Mouse (Mus musculus) inflammation-experienced regulatory T-cells, adult 16 weeks (primary cell): ENCODE results near the gene Olfr284. TPM values are rescaled to one million over a fixed set of nuclear protein-coding genes. Genes with fewer than 3 reads are reported as not detected.

Experiments used
- polyA plus RNA-seq: library from polyadenylated mRNA; unstranded; fragments of 100-300 nt; shearing (Covaris generic); gene quantifications from one replicate; pipeline ENCODE4 v1.2.1, GENCODE M21; 2017

Gene Olfr284
- polyA plus RNA-seq, result not detected

DNA sequence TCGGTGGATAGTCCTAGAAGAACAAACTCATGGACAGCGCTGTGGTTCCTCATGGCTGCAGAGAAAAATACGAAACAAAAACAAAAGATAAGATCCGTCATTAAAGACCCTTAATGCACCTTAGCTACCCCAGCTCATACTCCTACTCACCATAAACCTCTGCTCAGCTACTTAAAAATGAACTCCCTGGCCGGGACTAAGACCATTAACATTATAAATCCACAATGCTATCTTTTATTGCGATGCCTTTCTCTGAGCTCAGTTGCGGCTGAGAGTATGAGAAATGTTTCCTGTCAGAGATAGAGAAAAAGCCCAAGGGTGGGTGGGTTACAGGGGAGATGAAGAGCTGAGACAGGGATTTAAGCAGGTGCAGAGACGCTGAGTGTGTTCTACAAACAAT, at the start of gene Olfr284:
Gene Olfr284 (minus strand): TSS at position 101 of the 400 bp plus-strand sequence.

GRCm38 (mm10) chr15:98380846-98381245, 40.1 kb upstream of the Olfr284 start, which contains the start of gene Olfr283:
Olfr283 (minus strand) TSS chr15:98380946.

GRCm38 (mm10) chr15:98317177-98317724, 23.5 kb downstream of the Olfr284 start, which contains the start of gene Olfr285:
Olfr285 (minus strand) TSS chr15:98317353.

GRCm38 (mm10) chr15:98295628-98296551, 44.9 kb downstream of the Olfr284 start, which contains the start of gene Zfp641:
Zfp641 (minus strand) TSS chr15:98296161.

Other genes with a start within 250 kb of the Olfr284 start
- 14.7 TPM for gene Pfkm, start 248.4 kb downstream of the Olfr284 start, polyA plus RNA-seq
- 64.3 TPM for gene Senp1, start 247.2 kb downstream of the Olfr284 start, polyA plus RNA-seq
- gene Asb8, start 175.4 kb downstream of the Olfr284 start, polyA plus RNA-seq, result 51.2 TPM
- 0.45 TPM for gene Ccdc184, start 173.8 kb downstream of the Olfr284 start, polyA plus RNA-seq
- gene Olfr288, start 145.4 kb downstream of the Olfr284 start, polyA plus RNA-seq, result not detected
- not detected for gene Gm44579, start 120.0 kb downstream of the Olfr284 start, polyA plus RNA-seq
- not detected for gene Olfr287, start 119.9 kb downstream of the Olfr284 start, polyA plus RNA-seq
- not detected for gene Olfr286, start 106.5 kb downstream of the Olfr284 start, polyA plus RNA-seq
- not detected for gene H1fnt, start 83.7 kb downstream of the Olfr284 start, polyA plus RNA-seq
- gene Zfp641, start 44.8 kb downstream of the Olfr284 start, polyA plus RNA-seq, result not detected
- not detected for gene Olfr285, start 23.6 kb downstream of the Olfr284 start, polyA plus RNA-seq
- not detected for gene Olfr283, start 40.0 kb upstream of the Olfr284 start, polyA plus RNA-seq
- gene Olfr282, start 90.2 kb upstream of the Olfr284 start, polyA plus RNA-seq, result not detected
- gene Olfr281, start 111.6 kb upstream of the Olfr284 start, polyA plus RNA-seq, result not detected
- not detected for gene OR5BS1P, start 128.9 kb upstream of the Olfr284 start, polyA plus RNA-seq
- gene Lalba, start 141.7 kb upstream of the Olfr284 start, polyA plus RNA-seq, result not detected
- 0.05 TPM for gene Olfr279, start 151.4 kb upstream of the Olfr284 start, polyA plus RNA-seq
- gene Kansl2, start 193.3 kb upstream of the Olfr284 start, polyA plus RNA-seq, result 46.7 TPM
- gene Ccnt1, start 229.9 kb upstream of the Olfr284 start, polyA plus RNA-seq, result 84.8 TPM
- not detected for gene 4930415O20Rik, start 230.0 kb upstream of the Olfr284 start, polyA plus RNA-seq